Mouse (Mus musculus): ENCODE measurements around the gene Mapkapk2. TPM values are rescaled to one million over a fixed set of nuclear protein-coding genes. Genes with fewer than 3 reads are reported as not detected.

Mapkapk2 gene
- total and polyA plus RNA-seq, 3 experiments = 53.2 to 85.4 TPM; not detected in 1

- TF ChIP-seq MAFK (IDR thresholded peaks at IDR 0.05; ENCODE audit: borderline replicate concordance, low read depth, low read length) (no peak), CHD2 (IDR thresholded peaks at IDR 0.05; ENCODE audit: low read length) (no peak), RAD21 (IDR thresholded peaks at IDR 0.05; ENCODE audit: low read depth, low read length) (no peak), ZNF384 (IDR thresholded peaks at IDR 0.05; ENCODE audit: low read depth, low read length) (no peak), MAZ (IDR thresholded peaks at IDR 0.05; ENCODE audit: low read depth, low read length) (no peak), SMC3 (IDR thresholded peaks at IDR 0.05; ENCODE audit: low read depth, low read length) (no peak), MYB (IDR thresholded peaks at IDR 0.05; ENCODE audit: low read depth, low read length) (no peak), ZMIZ1 (IDR thresholded peaks at IDR 0.05; ENCODE audit: low read depth, low read length) (no peak), E2F4 (IDR thresholded peaks at IDR 0.05; ENCODE audit: borderline replicate concordance, low read depth, low read length) (no peak), MAX (IDR thresholded peaks at IDR 0.05; ENCODE audit: low read length) (no peak), JUND (IDR thresholded peaks at IDR 0.05; ENCODE audit: low read depth, low read length) (no peak), GABPA (IDR thresholded peaks at IDR 0.05; ENCODE audit: low read depth, low read length) (no peak), POLR2A (IDR thresholded peaks at IDR 0.05; ENCODE audit: control insufficient read depth in 1 of 2, insufficient read depth in 1 of 2, low read depth in 1 of 2, low read length in 2 of 2, poor library complexity in 1 of 2) (no peak), NELFE (IDR thresholded peaks at IDR 0.05; ENCODE audit: low read depth, low read length) (no peak), MEF2A (IDR thresholded peaks at IDR 0.05; ENCODE audit: extremely low read depth, insufficient replicate concordance, low read depth, low read length, poor library complexity, severe bottlenecking) (no peak), ELF1 (IDR thresholded peaks at IDR 0.05; ENCODE audit: low read depth, low read length) (no peak)
- no peaks in the 10 kb centered on the region for H3K9me3 ChIP-seq (replicated peaks; ENCODE audit: insufficient read depth, low read length)
Observed at GRCm38 (mm10) chr1:131012494-131012893, 85.1 kb downstream of the Mapkapk2 start.

DNA sequence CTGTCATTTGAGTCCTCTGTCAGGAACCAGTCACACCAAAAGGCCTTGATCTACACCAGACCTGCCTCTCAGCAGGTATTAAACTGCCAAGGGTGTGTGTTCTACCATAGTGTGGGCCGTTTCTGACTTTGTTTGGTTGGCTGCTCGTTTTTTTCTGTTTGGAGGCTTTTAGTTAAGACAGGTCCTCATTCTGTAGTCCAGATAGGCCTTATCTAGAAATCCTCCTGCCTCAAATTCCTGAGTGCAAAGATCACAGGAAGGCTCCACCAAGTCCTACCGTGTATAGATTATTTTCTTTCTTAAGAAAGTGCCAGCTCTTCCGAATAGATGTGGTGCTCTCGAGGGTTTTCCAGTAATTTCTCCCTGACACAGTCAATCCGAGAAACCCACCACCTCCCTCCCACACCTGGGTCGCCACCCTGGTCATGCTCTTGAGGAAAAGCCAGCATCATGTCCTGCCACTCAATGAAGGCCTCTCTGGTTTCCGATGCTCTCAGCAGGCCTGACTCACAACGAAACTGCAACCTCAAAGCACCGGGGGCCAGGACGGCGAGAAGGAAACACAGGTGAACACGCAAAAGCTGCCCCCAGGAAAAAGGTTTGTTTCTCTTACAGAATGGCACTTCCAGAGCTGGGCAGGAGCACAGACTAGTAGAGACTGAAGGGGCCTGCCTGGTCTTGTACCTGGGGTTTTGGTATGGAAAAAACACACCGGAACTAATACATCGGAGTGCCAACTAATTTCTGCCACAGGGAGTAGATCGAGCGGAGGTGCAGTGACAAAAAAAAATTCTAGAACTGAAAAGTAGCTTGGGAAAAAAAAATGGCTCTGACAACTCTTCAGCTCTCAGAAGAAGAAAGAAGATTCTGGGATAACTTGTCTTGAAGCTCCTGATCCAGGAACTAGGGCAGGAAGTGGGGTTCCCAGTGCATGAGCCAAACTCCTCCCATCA lies 87.1 kb downstream of the Mapkapk2 start:
- Histone ChIP-seq H3K27me3 (ENCODE audit: control insufficient read depth in 1 of 2, insufficient read depth in 2 of 2, low read length in 2 of 2) (peaks cover 5 to 8% of the 10 kb centered on the region in 2 experiments), H3K4me3 (ENCODE audit: control insufficient read depth in 1 of 2, insufficient read depth in 1 of 2, low read depth in 2 of 2, low read length in 2 of 2) (no peak overlapping the region), H3K9ac (ENCODE audit: control insufficient read depth, low read depth, low read length, poor library complexity, severe bottlenecking) (no peak overlapping the region), H3K9me3 (replicated peaks; ENCODE audit: insufficient read depth, low read length) (no peaks in the 10 kb centered on the region), H3K4me1 (ENCODE audit: control insufficient read depth in 1 of 2, insufficient read depth in 2 of 2, low read length in 2 of 2) (no peaks in the 10 kb centered on the region), H3K36me3 (ENCODE audit: control insufficient read depth in 1 of 2, insufficient read depth in 2 of 2, low read length in 2 of 2) (no peaks in the 10 kb centered on the region), H3K27ac (ENCODE audit: control insufficient read depth, low read depth, low read length) (no peak overlapping the region), H3K79me2 (ENCODE audit: control insufficient read depth, insufficient read depth, low read length, poor library complexity) (no peaks in the 10 kb centered on the region)
- no peak for DNase-seq (ENCODE audit: low read depth, low spot score)
- TF ChIP-seq NRF1 (IDR thresholded peaks at IDR 0.05; ENCODE audit: insufficient read depth, low read depth, low read length, poor library complexity, severe bottlenecking) (no peak), MAZ (IDR thresholded peaks at IDR 0.05; ENCODE audit: low read depth, low read length) (no peak), GABPA (IDR thresholded peaks at IDR 0.05; ENCODE audit: low read depth, low read length) (no peak), NELFE (IDR thresholded peaks at IDR 0.05; ENCODE audit: low read depth, low read length) (no peak)

More at GRCm38 (mm10) chr1:131012494-131012893, 85.1 kb downstream of the Mapkapk2 start:
- Histone ChIP-seq H3K27me3 (ENCODE audit: control insufficient read depth in 1 of 2, insufficient read depth in 2 of 2, low read length in 2 of 2) (peaks cover 5% of the 10 kb centered on the region in 2 experiments), H3K79me2 (ENCODE audit: control insufficient read depth, insufficient read depth, low read length, poor library complexity) (no peaks in the 10 kb centered on the region), H3K36me3 (ENCODE audit: control insufficient read depth in 1 of 2, insufficient read depth in 2 of 2, low read length in 2 of 2) (no peaks in the 10 kb centered on the region), H3K9ac (ENCODE audit: control insufficient read depth, low read depth, low read length, poor library complexity, severe bottlenecking) (no peak overlapping the region), H3K4me3 (ENCODE audit: control insufficient read depth in 1 of 2, insufficient read depth in 1 of 2, low read depth in 2 of 2, low read length in 2 of 2) (no peak overlapping the region), H3K4me1 (ENCODE audit: control insufficient read depth in 1 of 2, insufficient read depth in 2 of 2, low read length in 2 of 2) (no peaks in the 10 kb centered on the region), H3K27ac (ENCODE audit: control insufficient read depth, low read depth, low read length) (no peak overlapping the region)
- DNase-seq (ENCODE audit: low read depth, low spot score) = no peak
